Mouse (Mus musculus) c-Kit-negative CD71-positive TER-119-positive erythroid progenitor cells, embryonic 14.5 days (primary cell): ENCODE measurements around the gene Xylt1.

Experiments
- DNase-seq: peaks from one replicate; pipeline ENCODE4 v3.0.0-alpha.2; 2013; ENCODE audit warnings: low read depth, low spot score

Xylt1 gene

GRCm38 (mm10) chr7:117699343-117699985 is 318.7 kb downstream of the Xylt1 start:
- DNase-seq: no peak

- no peak for DNase-seq
Observed at GRCm38 (mm10) chr7:117700066-117700465, 319.3 kb downstream of the Xylt1 start.

GRCm38 (mm10) chr7:117709901-117710607 is 329.3 kb downstream of the Xylt1 start:
- DNase-seq: no peak

GRCm38 (mm10) chr7:117716876-117717408 is 336.2 kb downstream of the Xylt1 start:
- no peak for DNase-seq

GRCm38 (mm10) chr7:117720426-117720825 is 339.6 kb downstream of the Xylt1 start:
- DNase-seq: no peak
